Mouse (Mus musculus): ENCODE measurements around the gene Cntnap1. TPM values are rescaled to one million over a fixed set of nuclear protein-coding genes. Genes with fewer than 3 reads are reported as not detected.

The Cntnap1 gene
- polyA plus RNA-seq, 1 experiment from 2014 or later: 0.39 TPM

DNA sequence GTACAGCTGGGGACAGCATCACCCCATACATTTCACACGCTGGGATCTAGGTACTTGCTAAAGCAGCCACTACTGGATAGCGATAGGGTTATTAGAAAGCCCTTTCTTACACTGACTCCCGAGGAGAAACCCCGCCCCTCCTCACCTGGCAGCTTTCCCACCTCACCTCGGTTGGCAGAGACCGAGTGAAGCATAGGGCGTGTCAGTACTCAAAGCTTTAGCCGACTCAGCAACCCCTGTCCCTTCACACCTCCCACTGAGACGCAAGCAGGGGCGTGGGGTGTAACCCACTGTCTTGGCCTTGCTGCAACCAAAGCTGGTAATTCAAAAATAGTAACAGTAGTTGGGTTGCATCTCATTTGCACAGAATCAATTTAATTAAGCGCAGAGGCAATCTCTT, 2.8 kb downstream of the Cntnap1 start:
- peak overlapping the region; percentile 63 for H3K4me2 ChIP-seq (ENCODE audit: low read length)
- H3K4me3 ChIP-seq (ENCODE audit: low read depth, low read length): peak overlapping the region; percentile 28; the same call in 1 of the 2 replicates
- H3K9ac ChIP-seq (ENCODE audit: low read length): no peak overlapping the region; the same call in 1 of the 2 replicates
- peaks cover 62% of the 10 kb centered on the region for H3K27me3 ChIP-seq (replicated peaks; ENCODE audit: control insufficient read depth, insufficient read depth, low read length)
- DNase-seq (ENCODE audit: low spot score) (no peak), ATAC-seq (no peak)
- no peaks in the 10 kb centered on the region for H3K9me3 ChIP-seq (replicated peaks; ENCODE audit: control insufficient read depth, low read length)
- H3K36me3 ChIP-seq (ENCODE audit: control insufficient read depth, insufficient read depth, low read length): no peaks in the 10 kb centered on the region
- H3K4me1 ChIP-seq (ENCODE audit: control insufficient read depth, insufficient read depth, low read length): peaks cover 36% of the 10 kb centered on the region
- no peak overlapping the region for H3K27ac ChIP-seq (ENCODE audit: low read depth, low read length)
- 8% methylated on average over 11 of the region's 11 CpGs for WGBS

DNA sequence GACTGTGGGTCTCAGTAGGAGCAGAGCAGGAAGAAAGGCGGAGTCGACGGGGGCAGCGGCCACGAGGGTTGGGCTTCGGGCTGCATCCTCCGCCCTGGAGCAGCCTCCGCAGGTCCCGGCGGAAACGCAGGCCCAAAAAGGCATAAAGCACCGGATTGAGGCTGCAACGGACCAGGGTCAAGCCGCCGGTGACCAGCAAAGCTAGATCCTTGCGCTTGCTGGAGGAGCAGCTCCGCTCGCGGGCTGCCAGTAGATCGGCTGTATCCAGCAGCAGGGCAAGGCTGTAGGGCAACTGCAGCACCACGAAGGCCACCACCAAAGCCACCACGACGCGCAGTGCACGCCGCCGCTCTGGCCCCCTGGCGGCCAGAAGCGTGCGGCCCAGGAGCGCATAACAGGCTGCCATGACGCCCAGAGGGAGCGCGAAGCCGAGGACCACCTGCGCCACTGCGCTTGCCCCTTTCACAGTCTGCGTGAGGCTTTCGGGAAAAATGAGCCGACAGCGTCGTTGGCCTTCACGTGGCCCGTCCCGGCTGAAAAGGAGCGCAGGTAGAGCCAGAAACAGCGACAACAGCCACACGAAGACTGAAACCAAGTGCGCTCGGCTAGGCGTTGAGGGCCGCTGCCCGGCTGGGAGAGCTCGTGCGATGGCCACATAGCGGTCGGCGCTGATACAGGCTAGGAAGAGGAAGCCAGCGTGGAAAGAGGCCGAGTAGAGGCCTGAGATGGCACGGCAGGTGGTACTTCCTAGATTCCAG, 3.5 kb downstream of the Cntnap1 start:
- H3K27me3 ChIP-seq (replicated peaks; ENCODE audit: control insufficient read depth, insufficient read depth, low read length): peaks cover 62% of the 10 kb centered on the region
- WGBS: 1% methylated on average over 61 of the region's 61 CpGs
- DNase-seq (ENCODE audit: low spot score) (peak; percentile 86), ATAC-seq (peak; percentile 56)
- peak overlapping the region; percentile 27; the same call in 1 of the 2 replicates for H3K27ac ChIP-seq (ENCODE audit: low read depth, low read length)
- H3K36me3 ChIP-seq (ENCODE audit: control insufficient read depth, insufficient read depth, low read length): no peaks in the 10 kb centered on the region
- H3K4me3 ChIP-seq (ENCODE audit: low read depth, low read length): peak overlapping the region; percentile 28
- peaks cover 36% of the 10 kb centered on the region for H3K4me1 ChIP-seq (ENCODE audit: control insufficient read depth, insufficient read depth, low read length)
- peak overlapping the region; percentile 56 for H3K9ac ChIP-seq (ENCODE audit: low read length)
- H3K4me2 ChIP-seq (ENCODE audit: low read length): peak overlapping the region; percentile 63
- H3K9me3 ChIP-seq (replicated peaks; ENCODE audit: control insufficient read depth, low read length): no peaks in the 10 kb centered on the region

DNA sequence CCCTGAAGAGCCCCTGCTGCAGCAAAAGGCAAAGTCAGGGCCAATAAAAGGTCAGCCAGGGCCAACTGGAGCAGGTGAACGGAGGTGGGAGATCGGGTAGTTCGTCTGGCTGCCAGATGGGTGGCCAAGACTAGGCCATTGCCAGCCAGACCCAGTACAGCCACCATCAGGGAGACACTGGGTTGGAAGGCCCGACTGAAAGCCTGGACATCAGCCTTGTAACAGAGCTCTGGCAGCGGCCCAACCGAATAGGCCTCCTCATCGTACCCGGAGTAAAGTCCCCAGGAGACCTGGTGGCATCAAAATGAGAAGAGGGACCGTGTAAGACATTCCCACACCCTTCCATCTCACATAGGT, 4.0 kb downstream of the Cntnap1 start:
- Histone ChIP-seq H3K9me3 (replicated peaks; ENCODE audit: control insufficient read depth, low read length) (no peaks in the 10 kb centered on the region), H3K4me2 (ENCODE audit: low read length) (peak overlapping the region; percentile 63), H3K27ac (ENCODE audit: low read depth, low read length) (no peak overlapping the region), H3K4me3 (ENCODE audit: low read depth, low read length) (peak overlapping the region; percentile 28), H3K27me3 (replicated peaks; ENCODE audit: control insufficient read depth, insufficient read depth, low read length) (peaks cover 62% of the 10 kb centered on the region), H3K9ac (ENCODE audit: low read length) (peak overlapping the region; percentile 56), H3K36me3 (ENCODE audit: control insufficient read depth, insufficient read depth, low read length) (no peaks in the 10 kb centered on the region), H3K4me1 (ENCODE audit: control insufficient read depth, insufficient read depth, low read length) (peaks cover 32% of the 10 kb centered on the region)
- 27% methylated on average over 9 of the region's 9 CpGs for WGBS
- DNase-seq (ENCODE audit: low spot score): no peak
- ATAC-seq: no peak

DNA sequence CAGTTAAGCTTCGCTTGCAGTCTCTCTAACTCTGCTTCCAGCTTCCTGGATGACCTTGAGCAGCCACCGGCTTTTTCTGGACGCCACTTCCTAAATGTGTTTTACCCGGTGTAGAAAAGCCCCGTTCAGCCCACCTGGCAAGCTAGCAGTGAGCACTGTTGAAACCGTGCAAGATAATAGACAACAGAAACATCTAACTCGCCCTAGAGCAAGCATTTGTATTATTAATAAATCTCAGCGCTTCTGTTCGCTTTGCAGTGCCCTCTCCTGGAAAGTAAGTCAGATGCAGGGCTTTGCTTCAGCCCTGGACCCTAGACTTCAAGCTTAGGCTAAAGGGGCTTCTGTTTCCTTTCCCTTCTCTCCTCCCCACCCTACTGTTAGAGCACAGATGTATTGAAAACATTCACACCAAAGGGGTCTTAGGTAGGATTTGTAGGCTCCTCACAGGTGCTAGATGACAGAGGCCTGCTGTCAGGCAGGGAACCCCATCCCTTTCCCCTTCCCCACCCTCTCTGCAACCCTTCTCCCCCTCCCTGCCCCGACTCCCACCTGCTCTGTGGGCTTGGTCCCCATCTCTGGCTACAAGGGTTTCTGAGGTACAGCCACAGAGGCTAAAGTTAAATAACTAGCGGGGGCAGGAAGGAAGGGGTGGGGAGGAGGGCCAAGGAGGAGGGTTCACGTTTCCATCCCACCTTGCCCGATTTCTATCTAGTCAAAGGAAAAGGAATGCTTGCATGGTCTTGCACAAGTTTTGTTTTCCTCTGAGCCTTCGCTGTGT, 4.7 kb downstream of the Cntnap1 start, which contains the start of gene Ccr10:
TSS of gene Ccr10 (minus strand) at position 593 of the 778 bp plus-strand sequence.
- DNase-seq (ENCODE audit: low spot score) (peak; percentile 64), ATAC-seq (no peak)
- H3K9me3 ChIP-seq (replicated peaks; ENCODE audit: control insufficient read depth, low read length): no peaks in the 10 kb centered on the region
- peaks cover 56% of the 10 kb centered on the region for H3K27me3 ChIP-seq (replicated peaks; ENCODE audit: control insufficient read depth, insufficient read depth, low read length)
- peak within 1 kb of the TSS; percentile 28 for H3K4me3 ChIP-seq (ENCODE audit: low read depth, low read length)
- no peaks in the 10 kb centered on the region for H3K36me3 ChIP-seq (ENCODE audit: control insufficient read depth, insufficient read depth, low read length)
- peaks cover 26% of the 10 kb centered on the region for H3K4me1 ChIP-seq (ENCODE audit: control insufficient read depth, insufficient read depth, low read length)
- H3K4me2 ChIP-seq (ENCODE audit: low read length): peak within 1 kb of the TSS; percentile 63
- no peak within 1 kb of the TSS for H3K27ac ChIP-seq (ENCODE audit: low read depth, low read length)
- 22% methylated on average over 14 of the region's 14 CpGs for WGBS
- H3K9ac ChIP-seq (ENCODE audit: low read length): peak within 1 kb of the TSS; percentile 56

DNA sequence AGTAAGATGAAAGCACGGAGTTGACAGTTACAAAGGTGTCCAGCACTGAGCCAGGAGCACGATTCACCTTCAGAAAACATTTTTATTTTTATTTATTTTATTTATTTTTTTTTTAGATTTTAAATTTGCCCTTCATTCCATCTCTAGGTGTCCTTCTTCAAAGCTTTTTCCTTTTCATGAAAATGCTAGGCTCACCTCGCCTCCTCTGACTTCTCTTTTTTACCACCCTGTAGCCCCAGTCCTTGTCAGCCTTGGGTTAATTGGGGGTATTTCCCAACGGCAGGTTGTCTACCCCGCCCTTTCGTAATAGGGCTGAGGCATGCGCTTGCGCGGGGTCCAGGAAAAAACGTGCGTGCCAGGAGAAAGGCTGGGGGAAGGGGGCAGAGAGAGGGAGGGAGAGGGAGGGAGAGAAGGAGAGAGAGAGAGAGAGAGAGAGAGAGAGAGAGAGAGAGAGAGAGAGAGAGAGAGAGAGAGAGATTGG, 5.4 kb downstream of the Cntnap1 start:
- H3K9ac ChIP-seq (ENCODE audit: low read length): peak overlapping the region; percentile 49; the same call in 1 of the 2 replicates
- H3K27ac ChIP-seq (ENCODE audit: low read depth, low read length): no peak overlapping the region
- H3K4me1 ChIP-seq (ENCODE audit: control insufficient read depth, insufficient read depth, low read length): peaks cover 22% of the 10 kb centered on the region
- peaks cover 51% of the 10 kb centered on the region for H3K27me3 ChIP-seq (replicated peaks; ENCODE audit: control insufficient read depth, insufficient read depth, low read length)
- H3K9me3 ChIP-seq (replicated peaks; ENCODE audit: control insufficient read depth, low read length): no peaks in the 10 kb centered on the region
- no peaks in the 10 kb centered on the region for H3K36me3 ChIP-seq (ENCODE audit: control insufficient read depth, insufficient read depth, low read length)
- H3K4me2 ChIP-seq (ENCODE audit: low read length): peak overlapping the region; percentile 54
- no peak for ATAC-seq
- peak overlapping the region; percentile 28 for H3K4me3 ChIP-seq (ENCODE audit: low read depth, low read length)
- peak; percentile 43 for DNase-seq (ENCODE audit: low spot score)
- 9% methylated on average over 11 of the region's 11 CpGs for WGBS

DNA sequence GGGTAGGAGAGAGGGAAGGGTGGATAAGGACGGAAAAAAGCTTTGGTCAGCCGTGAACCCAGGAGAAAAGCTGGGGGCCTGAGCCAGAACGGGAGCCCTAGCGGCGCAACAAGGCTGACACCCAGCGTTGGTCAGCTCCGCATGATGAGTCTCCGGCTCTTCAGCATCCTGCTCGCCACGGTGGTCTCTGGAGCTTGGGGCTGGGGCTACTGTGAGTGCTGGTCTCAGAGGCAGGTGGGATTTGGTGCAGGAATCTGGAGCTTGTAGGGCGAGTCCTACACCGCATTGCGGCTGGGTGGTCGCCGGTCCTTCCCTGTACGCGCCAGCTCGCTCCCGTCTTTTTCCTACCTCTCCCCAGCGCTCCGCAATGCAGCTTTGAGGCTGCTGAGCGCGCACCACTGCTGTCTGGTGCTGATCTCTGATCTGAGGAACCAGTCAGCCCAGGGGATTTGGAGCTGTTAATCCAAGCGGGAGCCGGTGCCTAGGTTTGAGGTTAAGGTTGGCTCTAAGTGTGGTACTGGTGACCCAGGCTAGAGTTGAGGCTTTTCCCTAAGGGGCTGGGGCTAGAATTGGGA, 5.9 kb downstream of the Cntnap1 start:
- H3K4me3 ChIP-seq (ENCODE audit: low read depth, low read length): peak overlapping the region; percentile 28
- peak; percentile 42 for DNase-seq (ENCODE audit: low spot score)
- H3K27me3 ChIP-seq (replicated peaks; ENCODE audit: control insufficient read depth, insufficient read depth, low read length): peaks cover 51% of the 10 kb centered on the region
- under 1% methylated on average over 25 of the region's 25 CpGs for WGBS
- no peak for ATAC-seq
- peak overlapping the region; percentile 49 for H3K9ac ChIP-seq (ENCODE audit: low read length)
- H3K4me2 ChIP-seq (ENCODE audit: low read length): peak overlapping the region; percentile 54
- H3K9me3 ChIP-seq (replicated peaks; ENCODE audit: control insufficient read depth, low read length): no peaks in the 10 kb centered on the region
- no peaks in the 10 kb centered on the region for H3K36me3 ChIP-seq (ENCODE audit: control insufficient read depth, insufficient read depth, low read length)
- H3K4me1 ChIP-seq (ENCODE audit: control insufficient read depth, insufficient read depth, low read length): peaks cover 22% of the 10 kb centered on the region
- no peak overlapping the region for H3K27ac ChIP-seq (ENCODE audit: low read depth, low read length)

DNA sequence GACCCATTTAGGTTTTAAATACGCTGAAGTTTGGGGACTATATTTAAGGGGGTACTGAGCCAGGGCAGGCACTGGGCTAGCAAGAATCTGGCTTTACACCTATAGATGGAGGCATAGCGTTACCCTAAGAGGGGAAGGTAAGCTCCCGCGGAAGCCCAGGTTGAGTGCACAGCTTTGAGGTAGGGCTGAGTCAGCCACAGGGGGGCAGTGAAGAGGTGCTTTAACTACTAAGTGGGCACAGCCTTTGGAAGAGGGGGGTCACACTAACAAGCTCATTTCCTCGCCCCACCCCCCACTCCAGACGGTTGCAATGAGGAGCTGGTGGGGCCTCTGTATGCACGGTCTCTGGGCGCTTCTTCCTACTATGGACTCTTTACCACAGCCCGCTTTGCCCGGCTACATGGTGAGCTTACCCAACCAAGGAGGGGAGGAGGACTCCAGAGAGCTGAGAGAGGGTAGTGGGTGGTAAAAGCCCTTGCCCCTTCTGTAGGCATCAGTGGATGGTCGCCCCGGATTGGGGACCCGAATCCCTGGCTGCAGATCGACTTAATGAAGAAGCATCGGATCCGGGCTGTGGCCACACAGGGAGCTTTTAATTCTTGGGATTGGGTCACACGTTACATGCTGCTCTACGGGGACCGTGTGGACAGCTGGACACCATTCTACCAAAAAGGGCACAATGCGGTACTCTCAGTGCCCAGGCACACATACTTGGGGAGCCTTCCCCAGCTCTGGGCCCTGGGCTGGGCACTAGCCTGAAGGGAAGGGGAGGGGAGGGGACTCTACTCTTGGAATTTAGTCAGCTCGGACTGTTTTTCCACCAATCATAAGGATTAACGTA, 6.8 kb downstream of the Cntnap1 start:
- Histone ChIP-seq H3K4me2 (ENCODE audit: low read length) (peak overlapping the region; percentile 54; the same call in 1 of the 2 replicates), H3K4me1 (ENCODE audit: control insufficient read depth, insufficient read depth, low read length) (peaks cover 22% of the 10 kb centered on the region), H3K36me3 (ENCODE audit: control insufficient read depth, insufficient read depth, low read length) (no peaks in the 10 kb centered on the region), H3K27me3 (replicated peaks; ENCODE audit: control insufficient read depth, insufficient read depth, low read length) (peaks cover 51% of the 10 kb centered on the region), H3K4me3 (ENCODE audit: low read depth, low read length) (peak overlapping the region; percentile 28; the same call in 1 of the 2 replicates), H3K9me3 (replicated peaks; ENCODE audit: control insufficient read depth, low read length) (no peaks in the 10 kb centered on the region), H3K9ac (ENCODE audit: low read length) (no peak overlapping the region), H3K27ac (ENCODE audit: low read depth, low read length) (no peak overlapping the region)
- WGBS: 23% methylated on average over 22 of the region's 22 CpGs
- DNase-seq (ENCODE audit: low spot score): peak; percentile 69
- ATAC-seq: no peak
